ENCODE assay signal across 9 mouse cellular contexts in genomic region chr11:11131414-11132077, GRCm38 (mm10). TPM values are rescaled to one million over a fixed set of nuclear protein-coding genes. Genes with fewer than 3 reads are reported as not detected.
DNase-seq lines count a peak whose midpoint lies in the region; ATAC-seq and TF ChIP-seq lines count a peak whose summit lies in the region.
"Had no signal": no experiment of that assay in that cellular context is flagged by ENCODE, and none has a peak within 500 bp of the region (broad histone marks: within the 10 kb centered on the region; RNA-seq: fewer than 3 reads in every experiment).

No protein-coding gene starts in this region.

- no peaks in the 10 kb centered on the region for H3K27me3 ChIP-seq in cerebellum, adult 2 months (ENCODE audit: control insufficient read depth, insufficient read depth, low read length)
- H3K27me3 ChIP-seq in embryonic facial prominence, embryonic 10.5 days (replicated peaks; ENCODE audit: low read depth, poor library complexity, severe bottlenecking): no peaks in the 10 kb centered on the region
- no peaks in the 10 kb centered on the region for H3K27me3 ChIP-seq in intestine, postnatal 0 days (replicated peaks; ENCODE audit: control insufficient read depth, insufficient read depth, low read length)
- H3K27me3 ChIP-seq in limb, embryonic 10.5 days (ENCODE audit: low read depth, poor library complexity, severe bottlenecking): no peaks in the 10 kb centered on the region
- H3K27me3 ChIP-seq in neural tube, embryonic 14.5 days (ENCODE audit: control insufficient read depth, insufficient read depth, low read length): no peaks in the 10 kb centered on the region

- H3K27ac ChIP-seq in cerebellum, adult 2 months (ENCODE audit: insufficient read depth, low read length): no peak overlapping the region
- no peak overlapping the region for H3K27ac ChIP-seq in embryonic facial prominence, embryonic 10.5 days (replicated peaks)
- no peak overlapping the region for H3K27ac ChIP-seq in intestine, postnatal 0 days (ENCODE audit: low read depth, low read length)
- no peak overlapping the region for H3K27ac ChIP-seq in limb, embryonic 10.5 days
- no peak overlapping the region for H3K27ac ChIP-seq in neural tube, embryonic 14.5 days (ENCODE audit: low read depth, low read length)

- WGBS in cerebellum, adult 2 months: 48% methylated on average over 14 of the region's 14 CpGs
- 60% methylated on average over 14 of the region's 14 CpGs for WGBS in embryonic facial prominence, embryonic 10.5 days
- 52% methylated on average over 14 of the region's 14 CpGs for WGBS in intestine, postnatal 0 days
- WGBS in limb, embryonic 10.5 days: 65% methylated on average over 14 of the region's 14 CpGs
- 57% methylated on average over 14 of the region's 14 CpGs for WGBS in neural tube, embryonic 14.5 days

- H3K4me2 ChIP-seq in intestine, postnatal 0 days (replicated peaks; ENCODE audit: low read depth): no peak overlapping the region
- no peak overlapping the region for H3K4me2 ChIP-seq in neural tube, embryonic 14.5 days (ENCODE audit: low read depth, low read length)

- no peaks in the 10 kb centered on the region for H3K4me1 ChIP-seq in cerebellum, adult 2 months (ENCODE audit: control insufficient read depth, insufficient read depth, low read length)
- no peaks in the 10 kb centered on the region for H3K4me1 ChIP-seq in embryonic facial prominence, embryonic 10.5 days
- H3K4me1 ChIP-seq in intestine, postnatal 0 days (replicated peaks; ENCODE audit: control insufficient read depth, insufficient read depth, low read length): no peaks in the 10 kb centered on the region
- H3K4me1 ChIP-seq in limb, embryonic 10.5 days: no peaks in the 10 kb centered on the region
- H3K4me1 ChIP-seq in neural tube, embryonic 14.5 days (ENCODE audit: control insufficient read depth, insufficient read depth, low read length): no peaks in the 10 kb centered on the region

- peak; percentile 53 for TF ChIP-seq CTCF in cerebellum, adult 2 months (IDR thresholded peaks at IDR 0.05; ENCODE audit: borderline replicate concordance, insufficient read depth, low read depth, low read length)
- peak; percentile 81 for TF ChIP-seq CTCF in intestine, postnatal 0 days (IDR thresholded peaks at IDR 0.05; ENCODE audit: low read depth)

- H3K4me3 ChIP-seq in cerebellum, adult 2 months (replicated peaks; ENCODE audit: insufficient read depth, low read depth, low read length): no peak overlapping the region
- H3K4me3 ChIP-seq in embryonic facial prominence, embryonic 10.5 days: no peak overlapping the region
- no peak overlapping the region for H3K4me3 ChIP-seq in intestine, postnatal 0 days (ENCODE audit: low read depth, low read length)
- no peak overlapping the region for H3K4me3 ChIP-seq in limb, embryonic 10.5 days
- H3K4me3 ChIP-seq in neural tube, embryonic 14.5 days (ENCODE audit: low read depth, low read length): no peak overlapping the region

- no peak for TF ChIP-seq POLR2A in cerebellum, adult 2 months (IDR thresholded peaks at IDR 0.05; ENCODE audit: borderline replicate concordance, insufficient read depth, low read length)

- ATAC-seq in intestine, postnatal 0 days: no peak
- peak; percentile 89; the same call in 1 of the 2 replicates for ATAC-seq in neural tube, embryonic 14.5 days (ENCODE audit: low read depth)

- peak in 1 of 2 experiments; percentile 20 for DNase-seq in cerebellum, adult 2 months
- no peak for DNase-seq in cerebellum, adult 9-10 months
- peak; percentile 28 for DNase-seq in A20 (ENCODE audit: low read depth, low spot score)
- DNase-seq in embryonic facial prominence, embryonic 10.5 days (ENCODE audit: low spot score): peak; percentile 55
- peak; percentile 47 for DNase-seq in limb, embryonic 10.5 days (ENCODE audit: low spot score)
- no peak for DNase-seq in B cell, adult 2 months

- no peak overlapping the region for H3K9ac ChIP-seq in intestine, postnatal 0 days (ENCODE audit: low read depth, low read length)
- H3K9ac ChIP-seq in neural tube, embryonic 14.5 days (replicated peaks; ENCODE audit: low read depth, low read length): no peak overlapping the region

- H3K36me3 ChIP-seq in embryonic facial prominence, embryonic 10.5 days (replicated peaks): no peaks in the 10 kb centered on the region
- H3K36me3 ChIP-seq in intestine, postnatal 0 days (ENCODE audit: control insufficient read depth, insufficient read depth): no peaks in the 10 kb centered on the region
- no peaks in the 10 kb centered on the region for H3K36me3 ChIP-seq in limb, embryonic 10.5 days
- no peaks in the 10 kb centered on the region for H3K36me3 ChIP-seq in neural tube, embryonic 14.5 days (ENCODE audit: control insufficient read depth, insufficient read depth, low read length)
- H3K36me3 ChIP-seq: G1E had no signal

- H3K9me3 ChIP-seq in embryonic facial prominence, embryonic 10.5 days: no peaks in the 10 kb centered on the region
- H3K9me3 ChIP-seq in intestine, postnatal 0 days (ENCODE audit: control insufficient read depth): no peaks in the 10 kb centered on the region
- H3K9me3 ChIP-seq in limb, embryonic 10.5 days (replicated peaks): no peaks in the 10 kb centered on the region
- H3K9me3 ChIP-seq in neural tube, embryonic 14.5 days (ENCODE audit: control insufficient read depth, low read length): no peaks in the 10 kb centered on the region
- H3K9me3 ChIP-seq: G1E had no signal

RNA-seq across cellular contexts. Expression of gene Vwc2, which starts 17.5 kb away (rescaled TPM):
- polyA plus RNA-seq in cerebellum, adult 2 months (2012; rRNA removed): 7.7 and 11.8 TPM in 2 replicates
- polyA plus RNA-seq in embryonic facial prominence, embryonic 10.5 days (2016; fragmentation: Nextera tagmentation; extraction: Ambion mirVana): 1.0 and 1.7 TPM in 2 replicates
- 0.52 and 0.61 TPM in 2 replicates for polyA plus RNA-seq in intestine, postnatal 0 days (2015; fragmentation: Nextera tagmentation; extraction: Ambion mirVana)
- 0.06 TPM in 1 of 2 replicates, not detected in the other for polyA plus RNA-seq in limb, embryonic 10.5 days (2016; fragmentation: Nextera tagmentation; extraction: Ambion mirVana)
- polyA plus RNA-seq in neural tube, embryonic 14.5 days (2014; fragmentation: Nextera tagmentation; extraction: Ambion mirVana): 10.0 and 14.0 TPM in 2 replicates
- polyA plus RNA-seq: G1E had no signal

Comparison
In these comparisons a context has a peak if more than half of its experiments do, and no peak if none do; other contexts are left out.
1. DNase-seq: peak in A20 (single experiment), embryonic facial prominence, embryonic 10.5 days (single experiment) and limb, embryonic 10.5 days (single experiment); none in cerebellum, adult 9-10 months (single experiment) and B cell, adult 2 months (0 of 2).